12 mouse cellular contexts compared by ENCODE assay signal in genomic region chr4:131981755-131982154, GRCm38 (mm10).
DNase-seq lines count a peak whose midpoint lies in the region; ATAC-seq and TF ChIP-seq lines count a peak whose summit lies in the region.
"Had no signal": no experiment of that assay in that cellular context is flagged by ENCODE, and none has a peak within 500 bp of the region (broad histone marks: within the 10 kb centered on the region; RNA-seq: fewer than 3 reads in every experiment).

No protein-coding gene starts in this region.

- no peak for TF ChIP-seq EP300 in stomach, postnatal 0 days (optimal IDR thresholded peaks at IDR 0.05)

- H3K9me3 ChIP-seq in intestine, postnatal 0 days (ENCODE audit: control insufficient read depth): no peaks in the 10 kb centered on the region
- H3K9me3 ChIP-seq in intestine, embryonic 16.5 days (ENCODE audit: control insufficient read depth, low read length): no peaks in the 10 kb centered on the region
- H3K9me3 ChIP-seq in midbrain, postnatal 0 days (ENCODE audit: low read length): no peaks in the 10 kb centered on the region
- H3K9me3 ChIP-seq in midbrain, embryonic 15.5 days: no peaks in the 10 kb centered on the region
- no peaks in the 10 kb centered on the region for H3K9me3 ChIP-seq in stomach, postnatal 0 days (ENCODE audit: control insufficient read depth, low read length)
- H3K9me3 ChIP-seq: heart, embryonic 10.5 days had no signal

- POLR2A ChIA-PET in Patski (lab: Charles Lee): no interaction called here

- peaks cover 13% of the 10 kb centered on the region for H3K36me3 ChIP-seq in intestine, postnatal 0 days (ENCODE audit: control insufficient read depth, insufficient read depth)
- 0 out of 2 replicates have a peak, but pooled peaks cover 2% of the 10 kb centered on the region for H3K36me3 ChIP-seq in intestine, embryonic 16.5 days (ENCODE audit: control insufficient read depth, insufficient read depth, low read length)
- peaks cover 7% of the 10 kb centered on the region; the same call in 1 of the 2 replicates for H3K36me3 ChIP-seq in midbrain, postnatal 0 days (ENCODE audit: insufficient read depth, low read length)
- H3K36me3 ChIP-seq in midbrain, embryonic 15.5 days (replicated peaks): 0 out of 2 replicates have a peak, but pooled peaks cover 3% of the 10 kb centered on the region
- no peaks in the 10 kb centered on the region for H3K36me3 ChIP-seq in stomach, postnatal 0 days (ENCODE audit: control insufficient read depth, insufficient read depth, low read length)

- in situ Hi-C loops in Patski (cut with MboI; ENCODE audit: low pct_unique_long_range_greater_than_20kb): loop anchor here (5.0 kb wide), 1 partner anchor 196 kb away; no protein-coding TSS in a partner anchor

- DNase-seq in midbrain, postnatal 0 days (ENCODE audit: low spot score): peak; percentile 31
- no peak for DNase-seq in Patski (ENCODE audit: low read depth, low spot score)
- DNase-seq in stomach, postnatal 0 days (ENCODE audit: low spot score): no peak
- no peak for DNase-seq in adrenal gland, adult 2 months
- DNase-seq: left cerebral cortex, postnatal 4 days; thymus, postnatal 14 days had no signal

- CTCF ChIA-PET in Patski (lab: Charles Lee): interaction anchor here (1.0 to 2.8 kb wide), 4 partner anchors 13 to 107 kb away, joined by 3 to 10 read pairs (median 3); no protein-coding TSS in a partner anchor

- H3K9ac ChIP-seq in intestine, postnatal 0 days (ENCODE audit: low read depth, low read length): no peak overlapping the region
- H3K9ac ChIP-seq in intestine, embryonic 16.5 days (ENCODE audit: low read depth, low read length): no peak overlapping the region
- no peak overlapping the region for H3K9ac ChIP-seq in midbrain, postnatal 0 days (replicated peaks; ENCODE audit: low read length, poor library complexity, severe bottlenecking)
- H3K9ac ChIP-seq in midbrain, embryonic 15.5 days: no peak overlapping the region
- no peak overlapping the region for H3K9ac ChIP-seq in stomach, postnatal 0 days (ENCODE audit: low read length)
- H3K9ac ChIP-seq: hindbrain, embryonic 14.5 days had no signal

- H3K4me3 ChIP-seq in intestine, postnatal 0 days (ENCODE audit: low read depth, low read length): no peak overlapping the region
- no peak overlapping the region for H3K4me3 ChIP-seq in intestine, embryonic 16.5 days (ENCODE audit: low read length)
- H3K4me3 ChIP-seq in midbrain, postnatal 0 days (ENCODE audit: low read depth, low read length): no peak overlapping the region
- no peak overlapping the region for H3K4me3 ChIP-seq in midbrain, embryonic 15.5 days
- H3K4me3 ChIP-seq in stomach, postnatal 0 days (ENCODE audit: low read depth, low read length): no peak overlapping the region
- H3K4me3 ChIP-seq: heart, embryonic 10.5 days; myocyte had no signal

- peak; percentile 66 for TF ChIP-seq CTCF in intestine, postnatal 0 days (IDR thresholded peaks at IDR 0.05; ENCODE audit: low read depth)
- TF ChIP-seq CTCF in midbrain, postnatal 0 days (IDR thresholded peaks at IDR 0.05): peak; percentile 66
- peak; percentile 51 for TF ChIP-seq CTCF in Patski (IDR thresholded peaks at IDR 0.05)
- TF ChIP-seq CTCF in stomach, postnatal 0 days (IDR thresholded peaks at IDR 0.05; ENCODE audit: low read depth): peak; percentile 65

- ATAC-seq in intestine, postnatal 0 days: no peak
- ATAC-seq in intestine, embryonic 16.5 days: no peak
- no peak for ATAC-seq in midbrain, postnatal 0 days (ENCODE audit: low FRiP score)
- ATAC-seq in midbrain, embryonic 15.5 days (replicated peaks): no peak
- no peak for ATAC-seq in Patski
- no peak for ATAC-seq in stomach, postnatal 0 days (ENCODE audit: low FRiP score, low TSS enrichment)

- no peaks in the 10 kb centered on the region for H3K4me1 ChIP-seq in intestine, postnatal 0 days (replicated peaks; ENCODE audit: control insufficient read depth, insufficient read depth, low read length)
- H3K4me1 ChIP-seq in intestine, embryonic 16.5 days (ENCODE audit: control insufficient read depth, insufficient read depth, low read length): no peaks in the 10 kb centered on the region
- H3K4me1 ChIP-seq in midbrain, postnatal 0 days (ENCODE audit: insufficient read depth, low read length): no peaks in the 10 kb centered on the region
- peaks cover 11% of the 10 kb centered on the region for H3K4me1 ChIP-seq in midbrain, embryonic 15.5 days
- no peaks in the 10 kb centered on the region for H3K4me1 ChIP-seq in stomach, postnatal 0 days (replicated peaks; ENCODE audit: control insufficient read depth, insufficient read depth)
- H3K4me1 ChIP-seq: heart, embryonic 10.5 days had no signal

- H3K27ac ChIP-seq in intestine, postnatal 0 days (ENCODE audit: low read depth, low read length): no peak overlapping the region
- no peak overlapping the region for H3K27ac ChIP-seq in intestine, embryonic 16.5 days (ENCODE audit: low read length)
- H3K27ac ChIP-seq in midbrain, postnatal 0 days (ENCODE audit: low read depth, low read length): no peak overlapping the region
- no peak overlapping the region for H3K27ac ChIP-seq in midbrain, embryonic 15.5 days
- H3K27ac ChIP-seq in stomach, postnatal 0 days (replicated peaks): no peak overlapping the region
- H3K27ac ChIP-seq: heart, embryonic 10.5 days; hindbrain, embryonic 14.5 days had no signal

- no peaks in the 10 kb centered on the region for H3K27me3 ChIP-seq in intestine, postnatal 0 days (replicated peaks; ENCODE audit: control insufficient read depth, insufficient read depth, low read length)
- H3K27me3 ChIP-seq in intestine, embryonic 16.5 days (replicated peaks; ENCODE audit: control insufficient read depth, insufficient read depth, low read length): no peaks in the 10 kb centered on the region
- H3K27me3 ChIP-seq in midbrain, postnatal 0 days (ENCODE audit: insufficient read depth, low read length): no peaks in the 10 kb centered on the region
- no peaks in the 10 kb centered on the region for H3K27me3 ChIP-seq in midbrain, embryonic 15.5 days (replicated peaks)
- no peaks in the 10 kb centered on the region for H3K27me3 ChIP-seq in Patski
- no peaks in the 10 kb centered on the region for H3K27me3 ChIP-seq in stomach, postnatal 0 days (ENCODE audit: control insufficient read depth, insufficient read depth, low read length)

- no peak overlapping the region for H3K4me2 ChIP-seq in intestine, postnatal 0 days (replicated peaks; ENCODE audit: low read depth)
- no peak overlapping the region for H3K4me2 ChIP-seq in intestine, embryonic 16.5 days (ENCODE audit: low read depth, low read length)
- no peak overlapping the region for H3K4me2 ChIP-seq in midbrain, postnatal 0 days (ENCODE audit: low read depth, low read length, poor library complexity, severe bottlenecking)
- no peak overlapping the region for H3K4me2 ChIP-seq in midbrain, embryonic 15.5 days
- no peak overlapping the region for H3K4me2 ChIP-seq in stomach, postnatal 0 days (replicated peaks; ENCODE audit: low read depth)
- H3K4me2 ChIP-seq: hindbrain, embryonic 14.5 days had no signal
